Mouse (Mus musculus) neural tube, embryonic 14.5 days (tissue): Measurements from ENCODE around the gene Nbr1. TPM values are rescaled to one million over a fixed set of nuclear protein-coding genes. Genes with fewer than 3 reads are reported as not detected.
A peak's percentile ranks its signal among the peaks of the same experiment; 100 is the strongest.

ENCODE experiments used
- ATAC-seq: fragments of 200-750 bp; cut with Nextera tagmentation; 2 replicates; pipeline ENCODE4 v1.8.0; 2017; ENCODE audit warnings: low read depth, mild to moderate bottlenecking, moderate TSS enrichment, moderate library complexity
- H3K27ac ChIP-seq: fragments of 300-500 bp; sonication (generic); 2 replicates; pipeline ENCODE4 v1.5.1; 2014; ENCODE audit warnings: low read depth, mild to moderate bottlenecking, control low read depth, low read length, moderate library complexity, mixed read lengths
- H3K27me3 ChIP-seq: fragments of 300-500 bp; sonication (generic); 2 replicates; pipeline ENCODE4 v1.6.1; 2014; ENCODE audit warnings: low read length; ENCODE audit not compliant: control insufficient read depth, insufficient read depth
- H3K36me3 ChIP-seq: fragments of 300-500 bp; sonication (generic); 2 replicates; pipeline ENCODE4 v1.6.1; 2014; ENCODE audit warnings: low read length, mixed read lengths; ENCODE audit not compliant: control insufficient read depth, insufficient read depth
- H3K4me1 ChIP-seq: fragments of 300-500 bp; sonication (generic); 2 replicates; pipeline ENCODE4 v1.6.1; 2014; ENCODE audit warnings: low read length; ENCODE audit not compliant: control insufficient read depth, insufficient read depth
- H3K4me2 ChIP-seq: fragments of 300-500 bp; sonication (generic); 2 replicates; pipeline ENCODE4 v1.6.1; 2014; ENCODE audit warnings: mild to moderate bottlenecking, low read depth, low read length, control low read depth
- H3K4me3 ChIP-seq: fragments of 300-500 bp; sonication (generic); 2 replicates; pipeline ENCODE4 v1.5.1; 2014; ENCODE audit warnings: low read depth, low read length, control low read depth, mixed read lengths
- H3K9ac ChIP-seq: fragments of 300-500 bp; sonication (generic); replicated peaks from 2 replicates; pipeline ENCODE4 v1.6.1; 2014; ENCODE audit warnings: low read depth, mild to moderate bottlenecking, control low read depth, low read length, mixed read lengths
- H3K9me3 ChIP-seq: fragments of 300-500 bp; sonication (generic); 2 replicates; pipeline ENCODE4 v1.6.1; 2016; ENCODE audit warnings: low read length; ENCODE audit not compliant: control insufficient read depth
- WGBS: fragments of 180-500 bp; shearing (Covaris S2); extraction: QIAGEN DNeasy Blood & Tissue Kit; methylation state at CpG from one replicate; pipeline ENCODE4 v1.1.7; 2014; 5-methylcytosine and 5-hydroxymethylcytosine counted together
- polyA plus RNA-seq: library from polyadenylated mRNA; unstranded; fragments of >200 nt; fragmentation: Nextera tagmentation; extraction: Ambion mirVana; gene quantifications from 2 replicates; pipeline ENCODE4 v1.2.1, GENCODE M21; 2014

The Nbr1 gene
- polyA plus RNA-seq, 1 experiment from 2014 or later, result 85.8 TPM

GRCm38 (mm10) chr11:101543533-101543932 lies 8.4 kb upstream of the Nbr1 start:
- 80% methylated on average over 9 of the region's 9 CpGs for WGBS
- Histone ChIP-seq H3K27me3 (no peaks in the 10 kb centered on the region), H3K4me1 (no peaks in the 10 kb centered on the region), H3K4me3 (no peak overlapping the region), H3K27ac (no peak overlapping the region), H3K9ac (no peak overlapping the region), H3K9me3 (no peaks in the 10 kb centered on the region), H3K36me3 (no peaks in the 10 kb centered on the region), H3K4me2 (no peak overlapping the region)
- ATAC-seq, result no peak

GRCm38 (mm10) chr11:101544132-101544531 lies 7.8 kb upstream of the Nbr1 start:
- no peak overlapping the region for H3K9ac ChIP-seq
- no peak overlapping the region for H3K4me2 ChIP-seq
- H3K9me3 ChIP-seq, result no peaks in the 10 kb centered on the region
- no peak overlapping the region for H3K27ac ChIP-seq
- H3K4me1 ChIP-seq, result no peaks in the 10 kb centered on the region
- 88% methylated on average over 1 of the region's 1 CpGs for WGBS
- ATAC-seq, result no peak
- H3K36me3 ChIP-seq, result no peaks in the 10 kb centered on the region
- no peak overlapping the region for H3K4me3 ChIP-seq
- H3K27me3 ChIP-seq, result no peaks in the 10 kb centered on the region

GRCm38 (mm10) chr11:101548526-101548925 lies 3.4 kb upstream of the Nbr1 start:
- no peak overlapping the region for H3K9ac ChIP-seq
- H3K27ac ChIP-seq, result no peak overlapping the region
- no peaks in the 10 kb centered on the region for H3K27me3 ChIP-seq
- no peaks in the 10 kb centered on the region for H3K9me3 ChIP-seq
- no peak for ATAC-seq
- no peak overlapping the region for H3K4me3 ChIP-seq
- H3K4me1 ChIP-seq, result peaks cover 2% of the 10 kb centered on the region
- no peaks in the 10 kb centered on the region for H3K36me3 ChIP-seq
- H3K4me2 ChIP-seq, result no peak overlapping the region

GRCm38 (mm10) chr11:101552476-101553300 lies 739 bp downstream of the Nbr1 start:
- H3K27ac ChIP-seq, result peak overlapping the region; percentile 94
- peak overlapping the region; percentile 57 for H3K9ac ChIP-seq
- H3K27me3 ChIP-seq, result no peaks in the 10 kb centered on the region
- 0 out of 2 replicates have a peak, but pooled peaks cover 6% of the 10 kb centered on the region for H3K36me3 ChIP-seq
- no peaks in the 10 kb centered on the region for H3K9me3 ChIP-seq
- peak; percentile 98 for ATAC-seq
- peak overlapping the region; percentile 56 for H3K4me2 ChIP-seq
- peak overlapping the region; percentile 68 for H3K4me3 ChIP-seq
- peaks cover 14% of the 10 kb centered on the region for H3K4me1 ChIP-seq
- under 1% methylated on average over 37 of the region's 37 CpGs for WGBS

GRCm38 (mm10) chr11:101553354-101553930 lies 1.5 kb downstream of the Nbr1 start:
- 25% methylated on average over 8 of the region's 8 CpGs for WGBS

GRCm38 (mm10) chr11:101556541-101556940 lies 4.6 kb downstream of the Nbr1 start:
- H3K36me3 ChIP-seq, result peaks cover 26% of the 10 kb centered on the region

More at GRCm38 (mm10) chr11:101553354-101553930, 1.5 kb downstream of the Nbr1 start:
- Histone ChIP-seq H3K4me2 (peak overlapping the region; percentile 56), H3K36me3 (peaks cover 6% of the 10 kb centered on the region; the same call in 1 of the 2 replicates), H3K4me1 (peaks cover 14% of the 10 kb centered on the region), H3K27ac (peak overlapping the region; percentile 94), H3K27me3 (no peaks in the 10 kb centered on the region), H3K4me3 (peak overlapping the region; percentile 68), H3K9ac (peak overlapping the region; percentile 57), H3K9me3 (no peaks in the 10 kb centered on the region)
- no peak for ATAC-seq

GRCm38 (mm10) chr11:101556954-101557353 lies 5.0 kb downstream of the Nbr1 start:
- H3K4me2 ChIP-seq, result no peak overlapping the region
- peaks cover 14% of the 10 kb centered on the region for H3K4me1 ChIP-seq
- no peak overlapping the region for H3K4me3 ChIP-seq
- WGBS, result 59% methylated on average over 2 of the region's 2 CpGs
- H3K9ac ChIP-seq, result no peak overlapping the region
- H3K9me3 ChIP-seq, result no peaks in the 10 kb centered on the region
- no peak for ATAC-seq
- no peak overlapping the region for H3K27ac ChIP-seq
- no peaks in the 10 kb centered on the region for H3K27me3 ChIP-seq
- H3K36me3 ChIP-seq, result peaks cover 27% of the 10 kb centered on the region

More at GRCm38 (mm10) chr11:101556541-101556940, 4.6 kb downstream of the Nbr1 start:
- no peak for ATAC-seq
- Histone ChIP-seq H3K9ac (no peak overlapping the region), H3K4me2 (no peak overlapping the region), H3K27me3 (no peaks in the 10 kb centered on the region), H3K4me3 (no peak overlapping the region), H3K4me1 (peaks cover 14% of the 10 kb centered on the region), H3K9me3 (no peaks in the 10 kb centered on the region), H3K27ac (no peak overlapping the region)
- 89% methylated on average over 7 of the region's 7 CpGs for WGBS

GRCm38 (mm10) chr11:101562391-101562790 lies 10.4 kb downstream of the Nbr1 start:
- Histone ChIP-seq H3K9ac (no peak overlapping the region), H3K4me3 (no peak overlapping the region), H3K36me3 (peaks cover 55% of the 10 kb centered on the region), H3K9me3 (no peaks in the 10 kb centered on the region), H3K27me3 (no peaks in the 10 kb centered on the region), H3K27ac (no peak overlapping the region), H3K4me2 (no peak overlapping the region), H3K4me1 (no peaks in the 10 kb centered on the region)
- no peak for ATAC-seq
- WGBS, result 39% methylated on average over 5 of the region's 5 CpGs

GRCm38 (mm10) chr11:101568421-101568820 lies 16.5 kb downstream of the Nbr1 start:
- Histone ChIP-seq H3K9me3 (no peaks in the 10 kb centered on the region), H3K27ac (no peak overlapping the region), H3K36me3 (peaks cover 87% of the 10 kb centered on the region), H3K4me1 (no peaks in the 10 kb centered on the region), H3K4me2 (no peak overlapping the region), H3K27me3 (no peaks in the 10 kb centered on the region), H3K9ac (no peak overlapping the region), H3K4me3 (no peak overlapping the region)
- WGBS, result 93% methylated on average over 3 of the region's 3 CpGs
- ATAC-seq, result no peak
